Mouse (Mus musculus): ENCODE measurements at regions not wholly inside any gene's neighbourhood (a gene's known extent, or its start where the extent isn't known, plus 50 kb on each side); places are given as distances from the start of the nearest gene placed in this dataset.

GRCm38 (mm10) chr11:33013229-33014185 is 133.7 kb downstream of the Fgf18 start:
- TF ChIP-seq CTCF (IDR thresholded peaks at IDR 0.05; ENCODE audit: low read depth, low read length) = no peak
- no peak for TF ChIP-seq POLR2AphosphoS5 (IDR thresholded peaks at IDR 0.05; ENCODE audit: insufficient replicate concordance, low read depth, low read length)
- no peak for TF ChIP-seq GATA1 (IDR thresholded peaks at IDR 0.05; ENCODE audit: borderline replicate concordance, low read length)
- TF ChIP-seq GATA2 (IDR thresholded peaks at IDR 0.05; ENCODE audit: borderline replicate concordance, low read depth, low read length) = no peak
- no peak for TF ChIP-seq TAL1 (conservative IDR thresholded peaks at IDR 0.05; ENCODE audit: low read depth, low read length)

Data from G1E (cell line).